ENCODE assay signal across 32 mouse cellular contexts in genomic region chr3:152272974-152273685, GRCm38 (mm10). TPM values are rescaled to one million over a fixed set of nuclear protein-coding genes. Genes with fewer than 3 reads are reported as not detected.
DNase-seq lines count a peak whose midpoint lies in the region; ATAC-seq and TF ChIP-seq lines count a peak whose summit lies in the region.
"Had no signal": no experiment of that assay in that cellular context is flagged by ENCODE, and none has a peak within 500 bp of the region (broad histone marks: within the 10 kb centered on the region; RNA-seq: fewer than 3 reads in every experiment).

No protein-coding gene starts in this region.

- no peak overlapping the region for H3K9ac ChIP-seq in heart, adult 2 months (ENCODE audit: low read depth, low read length)
- H3K9ac ChIP-seq in heart, embryonic 14.5 days (ENCODE audit: low read length): peak overlapping the region; percentile 25; the same call in 1 of the 2 replicates
- no peak overlapping the region for H3K9ac ChIP-seq in midbrain, embryonic 13.5 days (replicated peaks)
- no peak overlapping the region for H3K9ac ChIP-seq in midbrain, embryonic 16.5 days (ENCODE audit: low read depth, low read length)
- H3K9ac ChIP-seq: embryonic facial prominence, embryonic 13.5 days; limb, embryonic 15.5 days; liver, embryonic 13.5 days; neural tube, embryonic 15.5 days had no signal

- no peaks in the 10 kb centered on the region for H3K36me3 ChIP-seq in heart, adult 2 months (ENCODE audit: control insufficient read depth, insufficient read depth, low read length)
- peaks cover 14% of the 10 kb centered on the region for H3K36me3 ChIP-seq in heart, embryonic 14.5 days (ENCODE audit: control insufficient read depth, insufficient read depth, low read length)
- peaks cover 15% of the 10 kb centered on the region for H3K36me3 ChIP-seq in midbrain, embryonic 13.5 days
- peaks cover 9% of the 10 kb centered on the region for H3K36me3 ChIP-seq in midbrain, embryonic 16.5 days (ENCODE audit: control insufficient read depth, insufficient read depth, low read length)

- H3K4me2 ChIP-seq in heart, embryonic 14.5 days (ENCODE audit: low read length): no peak overlapping the region
- no peak overlapping the region for H3K4me2 ChIP-seq in midbrain, embryonic 13.5 days (replicated peaks)
- no peak overlapping the region for H3K4me2 ChIP-seq in midbrain, embryonic 16.5 days (ENCODE audit: low read length)
- H3K4me2 ChIP-seq: embryonic facial prominence, embryonic 13.5 days; limb, embryonic 15.5 days; liver, embryonic 13.5 days; neural tube, embryonic 15.5 days had no signal

- intact Hi-C loops in heart, adult 2 months (cut with DNase I): no loop called here
- intact Hi-C loops in heart, postnatal 14 days (cut with DNase I): no loop called here
- intact Hi-C loops in heart, postnatal 25 days (cut with DNase I): no loop called here

- H3K4me3 ChIP-seq in heart, adult 2 months: no peak overlapping the region
- no peak overlapping the region for H3K4me3 ChIP-seq in heart, embryonic 14.5 days (ENCODE audit: control insufficient read depth in 1 of 2, insufficient read depth in 1 of 2, low read depth in 1 of 2, low read length in 2 of 2)
- no peak overlapping the region for H3K4me3 ChIP-seq in midbrain, embryonic 13.5 days (replicated peaks)
- H3K4me3 ChIP-seq in midbrain, embryonic 16.5 days (ENCODE audit: low read depth, low read length): no peak overlapping the region
- H3K4me3 ChIP-seq: embryonic facial prominence, embryonic 13.5 days; forebrain, embryonic 10.5 days; gastrocnemius, adult 2 months; hindbrain, embryonic 10.5 days; limb, embryonic 10.5 days; limb, embryonic 15.5 days; liver, embryonic 13.5 days; megakaryocyte, embryonic 14.5 days; neural tube, embryonic 15.5 days had no signal

- H3K27me3 ChIP-seq in heart, adult 2 months (ENCODE audit: control insufficient read depth, insufficient read depth, low read length): no peaks in the 10 kb centered on the region
- H3K27me3 ChIP-seq in heart, embryonic 14.5 days (ENCODE audit: control insufficient read depth, insufficient read depth, low read length): no peaks in the 10 kb centered on the region
- H3K27me3 ChIP-seq in midbrain, embryonic 13.5 days: peaks cover 4% of the 10 kb centered on the region
- no peaks in the 10 kb centered on the region for H3K27me3 ChIP-seq in midbrain, embryonic 16.5 days (ENCODE audit: control insufficient read depth, insufficient read depth, low read depth, low read length)
- H3K27me3 ChIP-seq: neural tube, embryonic 15.5 days; Patski had no signal

- peaks cover 3% of the 10 kb centered on the region for H3K4me1 ChIP-seq in heart, adult 2 months (ENCODE audit: control insufficient read depth, insufficient read depth, low read length)
- peaks cover 21 to 30% of the 10 kb centered on the region in 2 experiments for H3K4me1 ChIP-seq in heart, embryonic 14.5 days (ENCODE audit: control insufficient read depth in 2 of 2, insufficient read depth in 2 of 2, low read length in 2 of 2)
- no peaks in the 10 kb centered on the region for H3K4me1 ChIP-seq in midbrain, embryonic 13.5 days (replicated peaks)
- H3K4me1 ChIP-seq in midbrain, embryonic 16.5 days (ENCODE audit: control insufficient read depth, insufficient read depth, low read length): no peaks in the 10 kb centered on the region
- H3K4me1 ChIP-seq: forebrain, embryonic 10.5 days; limb, embryonic 10.5 days; limb, embryonic 15.5 days; liver, embryonic 13.5 days; neural tube, embryonic 15.5 days had no signal

- H3K79me2 ChIP-seq in heart, adult 2 months (replicated peaks; ENCODE audit: control insufficient read depth, insufficient read depth, low read length): no peaks in the 10 kb centered on the region

- 59% methylated on average over 20 of the region's 20 CpGs for WGBS in heart, adult 2 months
- 54% methylated on average over 19 of the region's 20 CpGs for WGBS in heart, embryonic 14.5 days
- 70% methylated on average over 20 of the region's 20 CpGs for WGBS in midbrain, embryonic 13.5 days
- 67% methylated on average over 20 of the region's 20 CpGs for WGBS in midbrain, embryonic 16.5 days

- TF ChIP-seq CTCF in heart, adult 2 months (IDR thresholded peaks at IDR 0.05): no peak

- peak overlapping the region; percentile 20 for H3K27ac ChIP-seq in heart, adult 2 months
- H3K27ac ChIP-seq in heart, embryonic 14.5 days (replicated peaks in 1 of 2; ENCODE audit: control insufficient read depth in 1 of 2, insufficient read depth in 1 of 2, low read depth in 2 of 2, low read length in 2 of 2): peak overlapping the region; percentile 1 to 66; a peak in 3 of 4 replicates
- H3K27ac ChIP-seq in midbrain, embryonic 13.5 days: no peak overlapping the region
- H3K27ac ChIP-seq in midbrain, embryonic 16.5 days (ENCODE audit: low read length): no peak overlapping the region
- H3K27ac ChIP-seq: embryonic facial prominence, embryonic 13.5 days; forebrain, embryonic 10.5 days; gastrocnemius, adult 2 months; hindbrain, embryonic 10.5 days; hindbrain, postnatal 0 days; limb, embryonic 10.5 days; limb, embryonic 15.5 days; liver, embryonic 13.5 days; neural tube, embryonic 15.5 days had no signal

- no peak for DNase-seq in heart, adult 2 months
- DNase-seq in heart, postnatal 14 days: no peak
- no peak for DNase-seq in heart, postnatal 25 days (ENCODE audit: low spot score)
- DNase-seq in gastrocnemius, postnatal 25 days: no peak
- DNase-seq: adrenal gland, postnatal 10 days; cerebellum, adult 11 months; cerebellum, adult 9-10 months; cerebellum, postnatal 36 days; embryo, embryonic 11 days; gastrocnemius, adult 2 months; kidney, adult 9 months; kidney, postnatal 10 days; liver, embryonic 13.5 days; lung, adult 18-20 months; lung, postnatal 4 days; retina, postnatal 1 day; right cerebral cortex, postnatal 14 days had no signal

- no peak; the same call in 1 of the 2 replicates for ATAC-seq in heart, embryonic 14.5 days (ENCODE audit: insufficient number of reproducible peaks, insufficient read depth, low FRiP score, low read depth)
- peak; percentile 37; the same call in 1 of the 2 replicates for ATAC-seq in midbrain, embryonic 13.5 days
- ATAC-seq in midbrain, embryonic 16.5 days: no peak
- ATAC-seq: forebrain, embryonic 16.5 days; intestine, postnatal 0 days; lung, postnatal 0 days; Patski had no signal

- no peak for TF ChIP-seq POLR2A in heart, adult 2 months (IDR thresholded peaks at IDR 0.05; ENCODE audit: insufficient read depth, low read depth, low read length)

- TF ChIP-seq EP300 in heart, adult 2 months (IDR thresholded peaks at IDR 0.05; ENCODE audit: insufficient read depth, low read depth, low read length): no peak

- no peaks in the 10 kb centered on the region for H3K9me3 ChIP-seq in heart, embryonic 14.5 days (ENCODE audit: control insufficient read depth, low read length)
- no peaks in the 10 kb centered on the region for H3K9me3 ChIP-seq in midbrain, embryonic 13.5 days
- H3K9me3 ChIP-seq in midbrain, embryonic 16.5 days (replicated peaks; ENCODE audit: control insufficient read depth, low read length, poor library complexity, severe bottlenecking): no peaks in the 10 kb centered on the region
- H3K9me3 ChIP-seq: embryonic facial prominence, embryonic 13.5 days; forebrain, embryonic 10.5 days; hindbrain, embryonic 10.5 days; limb, embryonic 10.5 days; limb, embryonic 15.5 days; liver, embryonic 13.5 days; megakaryocyte, embryonic 14.5 days; neural tube, embryonic 15.5 days had no signal

RNA-seq across cellular contexts. Expression of gene Nexn, which starts 7.0 kb away (rescaled TPM):
- 100 to 1,000 TPM; 316 to 339 TPM for total RNA-seq in heart, adult 2 months (2021)
- polyA plus RNA-seq in heart, adult 2 months (2012; rRNA removed): 16.4 and 27.2 TPM in 2 replicates
- 100 to 1,000 TPM; 297 to 301 TPM for total RNA-seq in heart, postnatal 14 days (2021)
- polyA plus RNA-seq in heart, embryonic 14.5 days (2014; fragmentation: Nextera tagmentation; extraction: Ambion mirVana): 238 and 249 TPM in 2 replicates
- 100 to 1,000 TPM; 324 to 334 TPM for total RNA-seq in heart, postnatal 25 days (2021)
- polyA plus RNA-seq in midbrain, embryonic 13.5 days (2015; fragmentation: Nextera tagmentation; extraction: Ambion mirVana): 1.9 and 2.8 TPM in 2 replicates
- 1.8 TPM in 2 replicates for polyA plus RNA-seq in midbrain, embryonic 16.5 days (2015; fragmentation: Nextera tagmentation; extraction: Ambion mirVana)
- 100 to 1,000 TPM; 331 to 433 TPM for total RNA-seq in gastrocnemius, postnatal 25 days (2021)

Comparison
In these comparisons a context has a peak if more than half of its experiments do, and no peak if none do; other contexts are left out.
1. H3K27ac ChIP-seq: peak in heart, adult 2 months (single experiment) and heart, embryonic 14.5 days (2 of 2); none in midbrain, embryonic 13.5 days (single experiment) and midbrain, embryonic 16.5 days (single experiment).